Mouse (Mus musculus) midbrain, postnatal 0 days (tissue): ENCODE data around the gene Cdk14. TPM values are rescaled to one million over a fixed set of nuclear protein-coding genes. Genes with fewer than 3 reads are reported as not detected.

Experiments used
- ATAC-seq: fragments of 200-750 bp; cut with Nextera tagmentation; 2 replicates; pipeline ENCODE4 v1.8.0; 2017; ENCODE audit warnings: moderate number of reproducible peaks, mild to moderate bottlenecking, moderate TSS enrichment, moderate library complexity; ENCODE audit not compliant: low FRiP score
- DNase-seq: peaks from one replicate; pipeline ENCODE4 v3.0.0-alpha.2; 2015; ENCODE audit warnings: low spot score
- H3K27ac ChIP-seq: fragments of 300-500 bp; sonication (generic); 2 replicates; pipeline ENCODE4 v1.5.1; 2014; ENCODE audit warnings: low read depth, mild to moderate bottlenecking, low read length, mixed read lengths
- H3K27me3 ChIP-seq: fragments of 300-500 bp; sonication (generic); 2 replicates; pipeline ENCODE4 v1.6.1; 2014; ENCODE audit warnings: low read length, control low read depth, mixed read lengths; ENCODE audit not compliant: insufficient read depth
- H3K36me3 ChIP-seq: fragments of 300-500 bp; sonication (generic); 2 replicates; pipeline ENCODE4 v1.6.1; 2014; ENCODE audit warnings: low read length, control low read depth, mixed read lengths; ENCODE audit not compliant: insufficient read depth
- H3K4me1 ChIP-seq: fragments of 300-500 bp; sonication (generic); 2 replicates; pipeline ENCODE4 v1.6.1; 2014; ENCODE audit warnings: mild to moderate bottlenecking, control low read depth, antibody characterized with exemption, low read length, mixed read lengths; ENCODE audit not compliant: insufficient read depth
- H3K4me2 ChIP-seq: fragments of 300-500 bp; sonication (generic); 2 replicates; pipeline ENCODE4 v1.6.1; 2014; ENCODE audit warnings: low read depth, mild to moderate bottlenecking, low read length, mixed read lengths; ENCODE audit not compliant: poor library complexity, severe bottlenecking
- H3K4me3 ChIP-seq: fragments of 300-500 bp; sonication (generic); 2 replicates; pipeline ENCODE4 v1.5.1; 2014; ENCODE audit warnings: low read depth, mild to moderate bottlenecking, low read length, moderate library complexity
- H3K9ac ChIP-seq: fragments of 300-500 bp; sonication (generic); replicated peaks from 2 replicates; pipeline ENCODE4 v1.6.1; 2014; ENCODE audit warnings: mild to moderate bottlenecking, low read length, moderate library complexity, mixed read lengths; ENCODE audit not compliant: poor library complexity, severe bottlenecking
- H3K9me3 ChIP-seq: fragments of 300-500 bp; sonication (generic); 2 replicates; pipeline ENCODE4 v1.6.1; 2016; ENCODE audit warnings: low read length, control low read depth
- CTCF ChIP-seq: IDR thresholded peaks from 2 replicates; pipeline ENCODE4 v1.5.1; 2016; ENCODE audit warnings: antibody characterized with exemption, mild to moderate bottlenecking
- WGBS: fragments of 180-500 bp; shearing (Covaris S2); extraction: QIAGEN DNeasy Blood & Tissue Kit; methylation state at CpG from one replicate; pipeline ENCODE4 v1.1.7; 2014; 5-methylcytosine and 5-hydroxymethylcytosine counted together
- polyA plus RNA-seq: library from polyadenylated mRNA; unstranded; fragments of >200 nt; fragmentation: Nextera tagmentation; extraction: Ambion mirVana; gene quantifications from 2 replicates; pipeline ENCODE4 v1.2.1, GENCODE M21; 2015
- total RNA-seq: library from RNA; depleted of rRNA; stranded (reverse); fragments of >200 nt; gene quantifications from 2 replicates; pipeline ENCODE4 v1.2.3, GENCODE M21; 2014

The Cdk14 gene
- total and polyA plus RNA-seq, 2 experiments from 2014 or later, result 45.6 to 84.4 TPM

DNA sequence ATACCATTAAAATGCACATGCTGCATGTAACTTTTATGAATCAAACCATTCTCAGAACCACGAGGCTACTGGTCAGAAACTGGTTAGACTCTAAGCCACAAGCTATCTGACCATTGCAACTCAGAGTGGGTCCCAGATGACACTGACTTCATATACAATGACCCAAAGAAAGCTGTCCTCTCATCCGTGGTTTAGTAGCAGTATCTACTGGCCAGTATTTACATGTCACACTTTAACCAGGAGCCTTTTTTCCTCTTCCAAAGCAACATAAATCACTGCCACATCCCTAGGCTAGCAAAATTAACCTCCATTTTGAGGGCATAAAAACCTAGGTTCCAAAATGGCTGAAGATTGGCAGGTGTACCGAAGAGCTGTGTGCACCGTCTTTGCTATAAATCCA lies 533.0 kb downstream of the Cdk14 start:
- no peak overlapping the region for H3K27ac ChIP-seq

DNA sequence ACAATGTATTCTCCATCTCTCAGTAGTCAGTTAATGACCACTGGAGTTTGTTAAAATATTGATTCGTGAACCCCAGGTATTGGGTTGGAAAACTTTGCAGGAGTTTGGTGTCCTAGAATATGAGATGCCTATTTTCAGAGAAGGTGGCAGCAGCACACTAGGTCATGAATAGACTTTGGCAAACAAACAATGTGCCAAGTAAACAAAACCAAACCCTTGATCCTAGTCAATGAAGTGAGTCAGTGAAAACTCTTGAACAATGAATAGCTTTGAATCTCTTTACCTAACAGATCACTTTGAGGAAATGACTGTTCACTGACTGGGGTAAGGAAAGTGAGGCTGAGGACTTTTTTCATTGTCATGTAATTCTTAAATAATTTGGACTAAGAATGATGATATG lies 537.3 kb downstream of the Cdk14 start:
- 95% methylated on average over 1 of the region's 1 CpGs for WGBS
- H3K4me3 ChIP-seq, result no peak overlapping the region
- no peaks in the 10 kb centered on the region for H3K27me3 ChIP-seq
- H3K4me2 ChIP-seq, result no peak overlapping the region
- DNase-seq (no peak), ATAC-seq (no peak)
- no peaks in the 10 kb centered on the region for H3K9me3 ChIP-seq
- H3K27ac ChIP-seq, result no peak overlapping the region
- H3K36me3 ChIP-seq, result no peaks in the 10 kb centered on the region
- no peak for TF ChIP-seq CTCF
- no peaks in the 10 kb centered on the region for H3K4me1 ChIP-seq
- no peak overlapping the region for H3K9ac ChIP-seq

More for the DNA sequence above, 533.0 kb downstream of the Cdk14 start:
- 81% methylated on average over 4 of the region's 4 CpGs for WGBS
- ATAC-seq, result no peak
- no peaks in the 10 kb centered on the region for H3K27me3 ChIP-seq
- H3K9me3 ChIP-seq, result no peaks in the 10 kb centered on the region
- H3K4me1 ChIP-seq, result no peaks in the 10 kb centered on the region; the same call in 1 of the 2 replicates
- no peak overlapping the region for H3K4me3 ChIP-seq
- no peak overlapping the region for H3K4me2 ChIP-seq
- no peak overlapping the region for H3K9ac ChIP-seq
- no peak for TF ChIP-seq CTCF
- H3K36me3 ChIP-seq, result no peaks in the 10 kb centered on the region
- DNase-seq, result no peak

DNA sequence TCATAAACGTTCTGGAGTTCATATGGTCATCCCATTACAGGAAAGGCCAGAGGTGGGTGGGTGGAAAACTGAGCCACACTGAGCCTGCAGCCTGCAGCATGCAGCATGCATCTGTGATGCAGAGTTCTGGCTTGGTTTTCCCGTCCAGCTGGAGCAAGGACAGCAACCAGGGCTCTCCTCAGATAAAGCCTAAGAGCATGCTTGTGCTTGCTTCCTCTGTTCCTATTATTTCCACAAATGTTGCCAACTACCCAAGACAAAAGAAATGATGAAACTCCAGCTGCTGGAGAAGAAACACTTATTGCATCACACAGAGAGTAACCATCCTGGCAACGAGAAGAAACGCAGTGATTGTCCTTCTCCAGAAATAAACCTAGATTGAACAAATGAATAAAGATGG lies 539.8 kb downstream of the Cdk14 start:
- no peaks in the 10 kb centered on the region for H3K27me3 ChIP-seq
- WGBS, result 58% methylated on average over 4 of the region's 4 CpGs
- ATAC-seq (no peak), DNase-seq (no peak)
- no peak overlapping the region for H3K9ac ChIP-seq
- H3K4me2 ChIP-seq, result no peak overlapping the region
- TF ChIP-seq CTCF, result no peak
- no peaks in the 10 kb centered on the region for H3K4me1 ChIP-seq
- no peak overlapping the region for H3K27ac ChIP-seq
- no peaks in the 10 kb centered on the region for H3K36me3 ChIP-seq
- no peaks in the 10 kb centered on the region for H3K9me3 ChIP-seq
- H3K4me3 ChIP-seq, result no peak overlapping the region

DNA sequence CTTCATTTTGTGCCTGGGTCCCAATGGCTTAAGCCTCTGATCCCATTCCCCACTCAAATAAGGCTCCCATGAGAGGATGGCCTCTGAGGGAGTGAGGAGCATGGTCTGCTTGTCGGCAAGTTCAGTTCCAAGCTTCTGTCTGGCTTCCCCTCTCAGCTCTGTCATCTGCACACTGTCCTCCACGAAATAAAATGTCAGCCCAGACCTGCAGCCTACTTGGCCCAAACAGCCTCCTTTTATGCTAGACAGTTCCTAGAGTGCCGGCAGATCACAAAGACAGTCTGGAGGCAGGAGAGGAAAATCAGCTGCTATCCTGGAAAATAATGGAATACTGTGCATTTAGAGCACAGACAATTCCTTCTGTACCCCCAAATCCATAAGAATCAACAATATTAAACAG lies 541.2 kb downstream of the Cdk14 start:
- no peak overlapping the region for H3K9ac ChIP-seq
- 21% methylated on average over 3 of the region's 3 CpGs for WGBS
- no peaks in the 10 kb centered on the region for H3K9me3 ChIP-seq
- H3K4me3 ChIP-seq, result no peak overlapping the region
- DNase-seq, result no peak
- H3K27me3 ChIP-seq, result no peaks in the 10 kb centered on the region
- peak overlapping the region; percentile 47 for H3K27ac ChIP-seq
- ATAC-seq, result no peak
- no peaks in the 10 kb centered on the region for H3K36me3 ChIP-seq
- H3K4me1 ChIP-seq, result no peaks in the 10 kb centered on the region
- no peak for TF ChIP-seq CTCF
- H3K4me2 ChIP-seq, result no peak overlapping the region

DNA sequence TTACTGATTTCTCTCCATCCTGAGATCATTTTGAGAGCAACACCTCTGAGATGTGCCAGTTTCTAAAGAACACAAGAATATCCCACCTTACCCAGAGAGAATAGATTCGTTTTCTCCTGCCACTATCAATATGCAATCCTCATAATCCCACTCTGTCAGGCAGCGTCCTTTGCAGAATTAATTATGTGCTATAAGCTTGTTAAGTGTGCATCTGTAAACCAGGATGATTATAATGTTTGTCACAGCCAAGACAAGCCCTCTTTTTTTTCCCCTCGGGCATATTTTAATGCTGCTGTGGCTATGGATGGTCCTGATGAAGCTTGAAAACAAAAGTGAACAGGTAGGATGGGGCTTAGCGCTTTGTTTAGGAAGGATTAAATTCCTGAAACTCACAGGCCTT lies 542.5 kb downstream of the Cdk14 start:
- WGBS, result 23% methylated on average over 4 of the region's 4 CpGs
- Histone ChIP-seq H3K4me3 (no peak overlapping the region), H3K9me3 (no peaks in the 10 kb centered on the region), H3K27me3 (no peaks in the 10 kb centered on the region), H3K4me1 (no peaks in the 10 kb centered on the region), H3K27ac (peak overlapping the region; percentile 79), H3K36me3 (no peaks in the 10 kb centered on the region), H3K4me2 (no peak overlapping the region), H3K9ac (no peak overlapping the region)
- TF ChIP-seq CTCF, result no peak
- DNase-seq (no peak), ATAC-seq (peak; percentile 50)

DNA sequence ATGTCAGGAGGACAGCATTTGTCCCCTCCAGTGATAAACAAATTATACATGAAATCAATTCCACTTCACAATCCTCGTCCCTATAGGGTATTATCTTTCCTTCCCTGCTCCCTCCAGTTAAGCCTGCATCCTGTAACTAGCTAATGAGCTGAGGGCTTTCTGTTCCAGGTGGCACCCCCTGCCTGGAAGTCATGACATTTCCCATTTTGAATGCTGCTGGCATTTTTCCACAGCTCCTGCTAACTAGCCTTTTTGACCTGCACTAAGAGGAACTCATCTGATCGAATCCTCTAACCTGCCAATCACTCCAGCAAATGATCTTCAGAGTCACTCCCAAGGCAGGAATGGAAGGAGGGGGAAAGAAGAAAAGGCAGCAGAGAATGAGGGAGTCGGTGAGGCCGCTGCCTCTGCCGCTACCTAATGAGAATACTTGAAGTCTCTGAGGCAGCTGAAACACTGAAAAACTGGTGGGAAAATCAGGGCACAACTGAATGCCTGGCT lies 542.9 kb downstream of the Cdk14 start:
- H3K4me3 ChIP-seq, result no peak overlapping the region
- H3K9me3 ChIP-seq, result no peaks in the 10 kb centered on the region
- ATAC-seq, result peak; percentile 74
- peak; percentile 35; the same call in 1 of the 2 replicates for TF ChIP-seq CTCF
- no peaks in the 10 kb centered on the region for H3K36me3 ChIP-seq
- H3K4me1 ChIP-seq, result no peaks in the 10 kb centered on the region
- no peaks in the 10 kb centered on the region for H3K27me3 ChIP-seq
- WGBS, result 8% methylated on average over 5 of the region's 5 CpGs
- H3K4me2 ChIP-seq, result peak overlapping the region; percentile 30; the same call in 1 of the 2 replicates
- H3K9ac ChIP-seq, result no peak overlapping the region
- peak overlapping the region; percentile 79 for H3K27ac ChIP-seq
- DNase-seq, result peak; percentile 69
